Mouse (Mus musculus): ENCODE results near the gene Ccr8. TPM values are rescaled to one million over a fixed set of nuclear protein-coding genes. Genes with fewer than 3 reads are reported as not detected.

Ccr8 gene
- polyA plus RNA-seq, 1 experiment, result 0.08 TPM

GRCm38 (mm10) chr9:120140652-120141051, 48.7 kb downstream of the Ccr8 start:
- TF ChIP-seq CTCF (IDR thresholded peaks at IDR 0.05; ENCODE audit: extremely low read depth, insufficient read depth, low read length) (peak; percentile 97), POLR2A (IDR thresholded peaks at IDR 0.05; ENCODE audit: extremely low read depth, insufficient read depth, low read length) (no peak)
- H3K4me3 ChIP-seq (ENCODE audit: insufficient read depth, low read length), result no peak overlapping the region
- no peak overlapping the region for H3K27ac ChIP-seq (ENCODE audit: insufficient read depth, low read length)
- H3K4me1 ChIP-seq (ENCODE audit: control insufficient read depth, insufficient read depth, low read length), result no peaks in the 10 kb centered on the region

- no peak for TF ChIP-seq POLR2A (IDR thresholded peaks at IDR 0.05; ENCODE audit: extremely low read depth, insufficient read depth, low read length)
- no peak for TF ChIP-seq CTCF (IDR thresholded peaks at IDR 0.05; ENCODE audit: extremely low read depth, insufficient read depth, low read length)
- H3K4me3 ChIP-seq (ENCODE audit: insufficient read depth, low read length), result no peak overlapping the region
- H3K27ac ChIP-seq (ENCODE audit: insufficient read depth, low read length), result peak overlapping the region; percentile 61
- no peaks in the 10 kb centered on the region for H3K4me1 ChIP-seq (ENCODE audit: control insufficient read depth, insufficient read depth, low read length)
These were observed 52.6 kb downstream of the Ccr8 start for GRCm38 (mm10) chr9:120144474-120144873.

Other genes starting within 250 kb of the Ccr8 start
- 68.8 and 76.2 TPM in 2 replicates for gene Wdr48, start 197.2 kb upstream of the Ccr8 start, polyA plus RNA-seq (2012; rRNA removed)
- gene Gorasp1, start 154.5 kb upstream of the Ccr8 start, polyA plus RNA-seq (2012; rRNA removed), result 20.0 and 20.6 TPM in 2 replicates
- gene Ttc21a, start 154.5 kb upstream of the Ccr8 start, polyA plus RNA-seq (2012; rRNA removed), result 0.26 and 0.63 TPM in 2 replicates
- gene Csrnp1, start 107.5 kb upstream of the Ccr8 start, polyA plus RNA-seq (2012; rRNA removed), result 14.8 and 21.3 TPM in 2 replicates
- 0.04 TPM in 2 replicates for gene Xirp1, start 68.5 kb upstream of the Ccr8 start, polyA plus RNA-seq (2012; rRNA removed)
- 38.2 and 40.9 TPM in 2 replicates for gene Cx3cr1, start 22.2 kb upstream of the Ccr8 start, polyA plus RNA-seq (2012; rRNA removed)
- 22.8 and 23.3 TPM in 2 replicates for gene Slc25a38, start 18.3 kb downstream of the Ccr8 start, polyA plus RNA-seq (2012; rRNA removed)
- gene Rpsa, start 35.6 kb downstream of the Ccr8 start, polyA plus RNA-seq (2012; rRNA removed), result 945 and 968 TPM in 2 replicates
- gene Mobp, start 57.6 kb downstream of the Ccr8 start, polyA plus RNA-seq (2012; rRNA removed), result 1,050 and 1,403 TPM in 2 replicates
- 47.7 and 57.5 TPM in 2 replicates for gene Myrip, start 209.4 kb downstream of the Ccr8 start, polyA plus RNA-seq (2012; rRNA removed)